Mouse (Mus musculus): ENCODE data around the gene Haus3.
A peak's percentile ranks its signal among the peaks of the same experiment; 100 is the strongest.

The Haus3 gene

GRCm38 (mm10) chr5:34186391-34186790 is 17.1 kb upstream of the Haus3 start:
- peak; percentile 64 for DNase-seq

GRCm38 (mm10) chr5:34185791-34186190 is 16.5 kb upstream of the Haus3 start:
- DNase-seq, result no peak

- peak; percentile 40 for DNase-seq
These were observed 15.8 kb upstream of the Haus3 start for GRCm38 (mm10) chr5:34185051-34185580.

DNA sequence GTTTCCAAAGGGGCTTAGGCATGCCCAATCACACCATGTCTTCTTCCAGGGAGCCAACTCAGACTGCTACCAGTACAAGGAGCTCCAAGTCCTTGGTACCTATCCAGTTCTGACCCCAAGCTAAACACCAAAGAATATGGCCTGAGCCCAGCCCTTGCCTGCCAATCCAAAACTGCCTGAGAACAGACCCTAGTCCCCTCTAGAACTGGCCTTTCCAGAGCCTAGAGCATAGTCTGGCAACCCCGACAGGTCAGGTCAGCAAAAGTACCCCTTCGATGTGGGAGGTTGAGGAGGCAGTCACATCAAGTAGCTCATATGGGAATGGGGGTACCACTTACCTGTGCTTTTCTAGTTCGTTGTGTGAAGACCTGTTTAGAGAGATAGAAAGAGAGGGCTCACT is 14.6 kb upstream of the Haus3 start:
- DNase-seq, result peak; percentile 34

DNA sequence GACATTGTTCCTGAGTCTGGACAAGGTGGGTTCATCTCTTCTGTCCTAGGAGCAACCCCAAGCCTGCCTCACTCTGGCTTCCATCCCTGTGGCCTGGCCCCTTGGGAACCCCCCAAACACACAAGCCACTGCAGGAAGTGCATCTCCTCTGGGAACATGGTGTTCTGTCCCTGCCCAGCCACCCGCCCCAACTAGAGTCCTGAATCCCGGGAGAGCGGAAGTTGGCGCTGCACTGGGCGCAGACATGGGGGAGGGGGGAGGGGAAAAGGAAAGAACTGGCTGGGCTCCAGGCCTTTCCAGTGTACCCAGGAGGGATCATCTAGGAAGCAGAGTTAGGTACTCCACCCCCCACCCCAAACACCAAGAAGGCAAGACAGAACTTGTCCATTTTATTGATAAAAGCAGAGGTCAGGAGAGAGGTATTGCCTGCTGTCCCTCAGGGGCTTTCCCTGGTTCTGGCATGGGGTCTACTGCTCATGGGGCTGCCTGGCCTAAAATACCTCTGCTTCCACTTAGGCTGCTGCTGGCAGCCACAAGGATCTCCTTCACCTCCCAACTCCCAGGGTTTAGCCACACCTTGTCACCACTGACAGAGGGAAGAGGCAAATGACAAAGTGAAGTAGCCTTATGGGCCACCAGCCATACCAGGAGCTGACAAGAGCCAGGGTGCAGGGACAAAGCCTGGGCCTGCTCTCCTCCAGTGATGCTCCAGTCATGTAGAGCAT is 14.0 kb upstream of the Haus3 start:
- peak; percentile 49 for DNase-seq

GRCm38 (mm10) chr5:34182486-34182885 is 13.2 kb upstream of the Haus3 start:
- peak; percentile 43 for DNase-seq

GRCm38 (mm10) chr5:34177821-34178220 is 8.5 kb upstream of the Haus3 start:
- peak; percentile 28 for DNase-seq

DNA sequence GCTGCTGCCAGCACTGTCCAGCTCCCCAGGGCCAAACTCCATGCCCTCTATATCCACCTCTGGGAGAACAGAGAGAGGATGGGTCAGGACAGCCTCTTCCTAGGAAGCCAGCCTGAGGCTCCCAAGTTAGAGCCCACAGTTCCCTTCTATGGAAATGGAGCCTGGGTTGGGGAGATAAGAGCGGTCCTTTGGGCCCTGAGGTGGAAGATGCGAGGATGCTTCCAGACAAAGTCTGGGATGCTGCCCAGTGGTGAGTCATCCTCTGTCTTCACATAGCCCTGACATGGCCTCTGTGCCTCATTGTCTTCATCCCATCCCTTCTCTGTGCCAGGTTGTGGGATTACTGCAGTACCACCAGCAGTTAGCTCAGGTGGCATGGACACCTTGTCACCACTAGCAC is 7.8 kb upstream of the Haus3 start:
- peak; percentile 73 for DNase-seq

DNA sequence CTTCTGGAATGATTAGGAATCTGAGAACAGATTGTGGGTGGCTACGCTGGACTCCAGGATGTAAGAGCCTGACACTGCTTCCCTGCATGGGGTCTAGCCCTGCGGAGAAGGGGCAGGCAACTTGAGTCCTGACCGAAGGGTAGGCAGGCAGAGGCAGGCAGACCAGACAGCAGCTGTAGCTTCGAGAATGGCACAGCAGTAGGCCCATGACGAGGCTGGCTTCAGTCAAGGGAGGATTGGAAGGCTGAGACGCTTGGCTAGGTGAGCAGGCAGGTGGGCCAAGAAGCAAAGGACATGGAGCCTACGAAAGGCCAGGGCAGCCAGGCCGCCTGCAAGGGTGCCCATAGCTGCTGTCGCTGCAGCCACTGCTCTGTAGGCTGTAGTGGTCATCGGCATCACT is 7.4 kb upstream of the Haus3 start:
- peak; percentile 70 for DNase-seq

GRCm38 (mm10) chr5:34175403-34175694 is 6.0 kb upstream of the Haus3 start:
- peak; percentile 70 for DNase-seq

DNA sequence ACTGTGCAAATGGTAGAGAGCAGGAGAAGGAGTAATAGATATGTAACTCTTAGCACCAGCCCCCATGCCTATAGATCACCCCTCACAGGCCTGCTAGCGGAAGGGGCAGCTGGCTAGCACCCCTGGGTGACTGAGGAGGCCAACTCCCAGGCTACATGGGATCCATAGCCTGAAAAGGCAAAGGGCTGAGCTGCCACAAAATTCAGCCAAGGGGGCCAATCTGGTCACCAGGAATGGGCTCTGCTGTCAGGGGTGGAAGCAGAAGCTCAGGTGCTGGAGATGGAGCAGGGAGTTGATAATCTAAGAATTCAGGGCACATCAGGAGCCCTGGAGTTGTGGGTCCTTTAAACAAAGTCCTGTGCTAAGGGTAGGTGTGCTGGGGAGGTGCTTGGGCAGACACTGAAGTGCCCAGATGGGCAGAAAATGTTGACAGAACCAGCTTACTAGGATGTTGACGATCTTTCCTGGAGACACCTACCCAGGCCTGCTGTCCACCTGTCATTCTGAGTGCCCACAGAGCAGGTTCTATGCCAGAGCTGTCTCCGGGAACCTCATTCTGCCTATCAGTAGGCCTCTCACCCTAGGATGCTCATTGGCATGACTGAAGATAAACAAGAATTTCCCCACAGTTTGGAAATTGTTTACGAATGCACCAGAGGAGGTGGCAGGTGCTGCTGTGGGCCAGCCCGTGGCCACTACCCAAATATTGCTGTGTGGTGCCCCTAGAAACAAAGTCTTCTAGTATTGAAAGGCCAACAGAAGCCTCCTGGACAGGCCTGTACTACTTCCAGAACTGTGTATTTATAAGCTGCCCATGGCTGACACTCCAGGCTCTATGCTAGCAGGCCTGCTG is 5.4 kb upstream of the Haus3 start:
- DNase-seq, result peak; percentile 61

DNA sequence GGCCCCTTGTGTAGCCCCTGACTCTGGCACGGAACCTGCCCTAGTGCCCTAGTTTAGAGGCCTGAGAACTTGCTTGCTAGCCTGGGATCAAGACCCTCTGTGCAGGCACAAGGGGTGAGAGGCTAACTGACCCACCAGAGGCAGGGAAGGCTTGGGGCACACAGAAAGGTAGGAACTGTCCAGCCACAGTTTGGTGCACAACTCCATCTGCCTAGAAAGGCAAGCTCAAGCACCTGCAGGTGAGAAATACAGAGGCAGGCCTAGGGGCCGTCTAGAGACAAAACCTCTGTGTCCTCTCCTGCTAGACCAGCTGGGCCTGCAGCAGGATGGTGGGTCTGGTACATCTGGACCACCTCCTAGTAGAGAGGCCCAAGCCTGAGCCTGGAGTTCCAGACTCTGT is 4.7 kb upstream of the Haus3 start:
- DNase-seq, result peak; percentile 50

GRCm38 (mm10) chr5:34170726-34171125 is 1.4 kb upstream of the Haus3 start:
- DNase-seq, result peak; percentile 52

DNA sequence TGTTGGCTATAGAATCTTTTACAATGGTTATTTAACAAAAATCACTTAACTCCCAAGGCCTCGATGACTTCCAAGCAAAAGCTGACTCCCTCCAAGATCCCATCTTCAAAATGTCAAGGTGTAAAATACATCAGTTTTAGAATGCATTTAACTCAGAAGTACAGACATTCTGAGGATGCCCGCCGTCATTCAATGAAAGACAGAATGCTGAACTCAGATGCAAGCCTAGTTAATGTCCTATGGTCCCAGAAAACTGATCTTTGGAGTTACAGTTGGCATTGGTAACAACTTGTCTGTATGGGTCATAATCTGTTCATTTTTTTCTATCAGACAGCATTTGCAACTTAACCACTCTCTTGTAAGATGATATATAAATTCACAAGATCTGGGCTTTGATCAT is 627 bp upstream of the Haus3 start:
- no peak for DNase-seq

- no peak for DNase-seq
These were observed 1.5 kb downstream of the Haus3 start for GRCm38 (mm10) chr5:34167857-34168256.

- no peak for DNase-seq
These were observed 3.5 kb downstream of the Haus3 start for GRCm38 (mm10) chr5:34165793-34166192.

DNA sequence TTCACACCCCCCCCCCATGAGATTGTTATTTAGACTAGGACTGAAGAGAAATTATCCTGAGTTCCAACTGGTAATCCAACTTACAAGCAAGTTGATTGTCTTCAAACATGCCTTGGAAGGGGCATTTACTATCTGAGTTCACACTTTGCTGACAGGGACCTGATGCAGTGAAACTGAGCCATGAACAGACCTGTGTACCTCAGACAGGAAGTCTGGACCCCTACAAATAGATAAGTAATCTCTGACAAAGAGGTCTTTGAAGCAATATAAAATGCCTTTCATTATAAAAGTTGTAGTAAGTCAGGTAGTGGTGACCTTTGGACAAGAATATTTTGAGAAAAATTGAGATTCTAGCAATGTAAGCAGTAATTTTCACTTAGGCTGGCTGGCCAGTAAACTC is 20.9 kb downstream of the Haus3 start:
- DNase-seq, result no peak

DNA sequence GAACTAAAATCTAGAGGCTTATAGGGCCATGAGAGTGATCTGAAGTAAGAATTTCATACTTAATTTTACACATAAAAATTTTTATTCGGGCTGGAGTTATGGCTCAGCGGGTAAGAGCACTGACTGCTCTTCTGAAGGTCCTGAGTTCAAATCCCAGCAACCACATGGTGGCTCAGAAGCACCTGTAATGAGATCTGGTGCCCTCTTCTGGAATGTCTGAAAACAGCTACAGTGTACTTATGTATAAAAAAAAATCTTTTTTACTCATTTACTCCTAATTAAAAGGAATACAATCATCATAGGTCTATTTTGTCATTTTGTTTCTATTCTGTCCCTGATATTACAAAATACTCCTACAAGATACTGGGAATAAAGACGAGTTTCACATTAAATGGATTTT is 21.8 kb downstream of the Haus3 start:
- DNase-seq, result no peak

GRCm38 (mm10) chr5:34139751-34140150 is 29.6 kb downstream of the Haus3 start:
- peak; percentile 32 for DNase-seq

DNA sequence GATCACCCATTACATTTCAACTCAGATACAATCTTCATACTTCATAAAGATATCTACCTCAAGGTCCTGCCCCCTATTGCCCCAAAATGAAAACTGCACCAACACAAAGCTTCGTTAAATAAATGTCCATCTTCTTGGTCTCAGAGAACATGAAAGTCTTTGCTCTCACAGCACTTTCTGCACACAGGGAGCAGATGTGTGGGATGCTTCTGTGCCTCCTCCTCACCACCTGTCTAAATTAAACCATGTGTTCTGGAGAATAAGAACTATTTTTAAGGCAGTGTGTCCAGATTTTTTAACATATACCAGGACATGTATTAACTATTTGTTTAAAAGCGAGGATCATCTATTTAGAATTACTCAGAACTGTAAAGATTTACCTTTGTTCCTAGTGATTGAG is 36.6 kb downstream of the Haus3 start:
- no peak for DNase-seq

DNA sequence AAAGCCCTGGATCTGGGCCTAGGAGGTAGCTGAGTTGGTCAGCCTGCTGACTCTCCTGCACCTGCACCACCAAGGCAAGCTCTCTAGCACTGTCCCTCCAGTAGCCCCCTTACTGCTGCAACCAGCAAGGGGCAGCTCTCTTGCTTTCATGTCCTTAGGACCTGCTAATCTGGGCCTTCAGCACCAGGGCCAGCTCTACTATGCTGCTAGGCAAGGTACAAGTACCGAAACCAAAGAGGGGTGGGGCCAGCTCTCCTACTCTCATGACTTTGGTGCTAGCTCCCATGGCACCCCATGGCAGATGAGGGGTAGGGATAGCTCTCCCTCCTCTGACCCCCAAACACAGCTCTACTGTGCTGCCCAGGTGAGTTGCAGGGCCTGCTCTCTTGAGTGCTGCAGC is 45.2 kb downstream of the Haus3 start:
- no peak for DNase-seq

DNA sequence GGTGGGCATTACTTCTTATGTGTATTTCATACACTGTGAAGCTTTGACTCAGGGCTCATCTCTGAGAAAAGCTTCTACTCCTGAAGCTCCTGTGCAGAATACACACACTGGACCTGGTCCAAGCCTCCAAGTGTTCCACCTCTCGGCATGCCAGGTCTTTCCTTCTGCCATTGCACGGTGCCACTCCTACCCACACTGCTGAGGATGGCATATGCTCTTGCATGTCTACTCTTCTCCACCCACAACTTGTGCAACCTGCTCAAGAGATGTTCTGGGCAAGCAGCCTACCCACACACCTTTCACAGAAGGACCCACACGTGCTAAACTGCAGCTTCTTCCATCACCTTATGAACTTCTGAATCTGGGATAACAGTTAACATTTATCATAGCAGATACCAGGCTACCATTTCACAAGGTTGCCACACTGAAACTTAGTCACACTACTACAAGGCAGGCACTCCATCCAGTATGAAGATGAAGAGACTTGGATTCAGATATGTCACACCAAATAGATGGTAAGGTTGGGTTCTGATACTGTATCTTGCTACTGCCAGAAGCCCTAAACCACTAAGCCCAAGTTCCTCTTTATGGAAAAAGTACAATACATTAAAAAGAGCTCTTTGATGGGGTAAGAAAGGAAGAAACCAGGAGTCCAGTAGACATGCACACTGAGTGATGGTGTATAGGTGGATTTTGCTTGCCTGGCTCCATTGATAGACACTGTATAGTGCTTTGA is 50.0 kb downstream of the Haus3 start:
- DNase-seq, result peak; percentile 73

DNA sequence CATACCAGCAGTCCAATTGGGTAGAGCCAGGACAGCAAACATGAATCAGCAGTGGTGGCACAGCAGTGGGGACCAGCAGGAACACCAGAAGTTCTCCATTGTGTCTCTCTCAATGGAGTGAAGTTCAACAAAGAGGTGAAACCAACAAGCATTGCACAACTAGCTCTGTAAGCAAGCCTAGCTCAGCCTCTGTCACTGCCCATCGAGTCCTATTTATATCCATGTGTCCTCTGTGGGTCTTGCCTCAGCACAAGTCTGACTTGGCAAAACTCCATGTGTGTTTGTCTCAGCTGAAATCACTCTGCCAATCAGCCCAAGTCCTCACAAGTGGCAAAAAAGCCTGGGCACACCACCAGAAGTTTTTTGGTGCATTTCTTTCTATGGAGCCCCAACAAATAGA is 63.6 kb downstream of the Haus3 start:
- no peak for DNase-seq
